Mouse (Mus musculus): Measurements from ENCODE around the gene Lat2.

Gene Lat2

DNA sequence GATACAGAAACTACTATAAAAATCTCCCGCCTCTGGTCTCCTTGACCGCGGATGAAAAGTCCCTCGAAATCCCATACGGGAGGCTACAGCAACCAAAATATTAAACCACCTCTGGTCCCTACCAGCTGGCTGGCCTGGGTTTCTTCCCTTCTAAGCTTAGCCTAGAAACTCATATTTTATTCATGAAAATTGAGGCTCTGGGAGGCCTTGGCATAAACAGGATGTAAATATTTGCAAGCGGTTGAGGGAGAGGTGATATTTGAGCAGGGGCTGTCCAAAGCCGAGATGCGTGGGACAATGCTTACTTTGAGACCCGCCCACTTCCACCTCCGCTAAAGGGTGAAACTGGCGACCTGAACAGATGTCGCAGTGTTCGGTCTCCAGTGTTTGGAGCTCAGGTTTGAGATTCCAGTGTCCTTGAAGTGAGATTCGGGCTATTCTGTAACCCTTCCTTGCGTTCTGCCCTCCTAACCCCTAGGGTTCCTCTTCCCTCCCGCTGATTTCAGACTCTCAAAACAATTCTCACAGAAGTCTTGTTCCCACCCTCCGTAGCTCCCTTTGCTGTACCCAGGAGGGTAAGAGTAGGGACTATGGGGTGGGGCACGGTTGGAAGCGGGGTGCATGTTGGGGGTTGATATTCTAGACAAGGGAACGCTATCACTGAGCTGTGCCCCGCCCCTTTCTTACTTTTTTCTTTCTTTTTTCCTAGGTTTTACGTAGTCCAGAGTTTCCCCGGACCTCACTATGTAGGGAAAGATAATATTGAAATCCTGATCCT is 42.9 kb downstream of the Lat2 start:
- no peak for DNase-seq (ENCODE audit: low spot score)

DNA sequence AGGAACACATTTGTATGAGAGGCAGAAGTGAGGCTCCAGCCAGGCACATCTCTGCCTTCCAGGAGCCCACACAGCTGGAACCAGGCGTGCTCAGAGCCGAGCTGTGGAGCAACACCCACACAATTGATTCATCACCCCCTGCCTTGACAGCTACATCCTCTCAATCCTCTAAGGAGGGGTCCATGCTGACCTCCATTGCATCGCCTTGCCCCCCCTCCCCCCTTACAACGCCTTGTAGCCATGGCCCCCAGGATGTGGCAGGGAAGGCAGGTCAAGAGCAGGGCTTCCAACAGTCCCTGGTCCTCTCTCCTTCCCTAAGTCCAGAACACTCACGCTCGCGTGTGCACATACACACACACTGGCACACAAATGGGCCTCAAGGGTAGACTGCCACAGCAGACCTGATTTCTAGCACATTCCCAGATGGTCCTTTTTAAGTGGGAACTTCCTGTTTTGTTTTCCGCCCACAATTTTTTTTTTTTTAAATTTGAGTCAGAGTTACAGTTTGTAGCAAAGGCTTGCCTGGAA is 45.8 kb downstream of the Lat2 start:
- no peak for DNase-seq (ENCODE audit: low spot score)

DNA sequence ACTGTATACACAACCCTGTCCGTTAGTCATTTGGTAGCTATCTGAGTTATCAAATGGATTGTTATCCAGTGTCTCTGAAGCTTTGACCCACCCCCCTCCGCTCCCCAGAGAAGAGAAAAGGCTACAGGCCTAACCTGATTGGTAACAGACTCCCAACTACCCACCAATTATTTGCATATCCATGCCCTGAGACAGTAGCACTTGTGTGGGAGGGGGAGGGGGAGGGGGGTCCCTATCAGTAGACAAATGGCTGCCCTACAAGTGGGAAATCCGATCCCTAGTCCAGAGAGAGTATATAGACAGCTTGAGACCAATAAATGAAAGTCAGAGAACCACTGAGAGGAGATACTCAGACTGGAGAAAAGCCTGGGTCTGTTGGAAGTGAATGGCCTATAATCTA is 46.8 kb downstream of the Lat2 start:
- no peak for DNase-seq (ENCODE audit: low spot score)

GRCm38 (mm10) chr5:134567445-134567844 is 47.4 kb downstream of the Lat2 start:
- no peak for DNase-seq (ENCODE audit: low spot score)

DNA sequence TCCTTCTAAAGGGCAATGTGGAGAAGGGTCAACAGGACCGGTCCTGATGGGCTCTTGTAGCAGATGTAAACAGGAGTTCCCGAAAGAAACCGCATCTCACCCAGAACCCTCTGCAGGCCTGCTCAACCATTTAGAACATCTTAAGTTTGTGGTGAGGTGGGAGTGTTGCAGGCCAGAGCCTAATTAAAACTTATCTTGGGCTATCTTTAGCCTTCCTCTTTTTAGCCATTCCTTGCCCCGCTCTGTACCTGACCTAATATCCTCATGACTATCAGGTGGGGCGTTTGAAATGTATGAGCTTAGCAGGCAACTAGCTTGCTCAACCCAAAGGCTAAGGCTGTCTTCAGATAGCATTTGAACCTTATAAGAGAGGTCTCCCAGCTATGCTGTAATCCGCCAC is 49.1 kb downstream of the Lat2 start:
- no peak for DNase-seq (ENCODE audit: low spot score)

DNA sequence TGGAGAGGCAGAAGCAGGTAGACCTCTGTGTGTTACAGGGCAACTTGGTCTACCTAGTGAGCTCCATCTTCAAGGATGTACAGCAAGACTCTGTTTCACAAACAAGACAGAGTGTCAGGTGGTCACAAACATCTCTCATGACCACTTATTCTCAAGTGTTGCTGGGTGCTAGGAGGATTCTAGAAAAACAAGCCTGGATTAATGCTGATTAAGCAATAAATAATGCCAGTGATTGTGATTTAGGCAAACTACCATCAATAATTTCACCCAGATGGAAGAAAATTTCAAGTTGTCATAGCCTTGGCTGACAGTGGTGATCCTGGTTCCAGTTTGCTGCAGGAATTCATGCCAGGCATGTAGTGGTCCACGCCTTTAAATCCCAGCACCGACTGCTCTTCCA is 50.6 kb downstream of the Lat2 start:
- DNase-seq (ENCODE audit: low spot score), result no peak

DNA sequence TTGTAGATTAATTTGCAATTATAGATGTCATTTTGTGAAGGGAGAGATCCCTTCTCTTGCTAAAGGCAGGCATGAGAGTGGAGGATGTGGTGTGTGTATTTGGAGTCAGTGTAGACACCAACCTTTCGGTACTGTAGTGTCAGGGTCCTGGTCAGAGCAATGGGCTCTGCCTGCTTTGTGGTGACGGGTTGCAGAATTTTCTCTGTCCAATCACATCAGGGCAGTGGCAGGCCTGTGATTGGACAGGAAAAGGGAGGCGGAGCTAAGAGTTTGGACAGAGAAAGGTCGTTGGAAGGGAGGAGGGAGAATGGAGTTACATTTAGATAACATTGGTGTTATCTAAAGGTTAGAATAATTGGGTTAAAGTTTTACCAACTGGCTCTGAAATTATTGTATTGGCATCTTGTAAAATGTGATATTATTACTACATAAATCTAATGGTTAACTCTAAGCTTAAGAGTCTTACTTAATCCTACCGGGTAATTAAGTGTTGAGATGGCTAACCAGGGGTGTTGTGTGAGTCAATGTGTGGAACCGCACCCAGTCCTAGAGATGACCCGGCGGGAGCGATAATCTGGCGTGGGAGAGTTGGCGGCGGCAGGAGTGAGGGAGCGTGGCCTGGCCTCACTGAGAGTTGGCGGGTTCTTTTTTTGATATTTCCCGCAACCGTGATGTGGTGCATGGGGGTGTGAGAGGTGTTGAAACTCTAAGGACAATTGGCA is 54.2 kb downstream of the Lat2 start:
- no peak for DNase-seq (ENCODE audit: low spot score)

GRCm38 (mm10) chr5:134560071-134560449 is 54.8 kb downstream of the Lat2 start, which contains the start of gene Syna:
Syna (minus strand) TSS chr5:134560171.
- DNase-seq (ENCODE audit: low spot score), result no peak

- no peak for DNase-seq (ENCODE audit: low spot score)
These were observed 59.2 kb downstream of the Lat2 start for GRCm38 (mm10) chr5:134555463-134556164.

- no peak for DNase-seq (ENCODE audit: low spot score)
These were observed 60.8 kb downstream of the Lat2 start for GRCm38 (mm10) chr5:134553951-134554546.

- DNase-seq (ENCODE audit: low spot score), result peak; percentile 94
These were observed 62.5 kb downstream of the Lat2 start, which contains the start of gene Clip2 for GRCm38 (mm10) chr5:134552110-134552972. Clip2 (minus strand) TSS chr5:134552434.

- no peak for DNase-seq (ENCODE audit: low spot score)
These were observed 63.4 kb downstream of the Lat2 start for GRCm38 (mm10) chr5:134551233-134552109.

DNA sequence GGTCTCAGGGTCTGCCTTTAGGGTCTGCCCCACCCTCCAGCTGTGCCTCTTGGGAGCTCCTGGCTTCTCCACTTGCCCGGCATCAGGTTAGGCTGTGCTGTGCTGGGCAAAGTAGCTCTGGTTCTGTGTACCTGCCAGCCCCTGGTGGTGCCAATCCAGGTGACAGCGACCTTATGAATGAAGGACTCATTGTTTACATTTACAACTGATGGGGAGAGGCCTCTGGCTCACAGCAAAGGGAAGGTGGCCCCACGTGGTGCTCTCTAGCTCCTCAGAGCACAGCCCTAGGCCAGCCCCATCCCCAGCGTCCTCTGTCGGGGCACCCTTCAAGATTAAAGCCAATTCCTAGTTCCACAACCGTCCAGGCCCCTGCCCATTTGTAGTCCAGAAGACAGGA is 64.0 kb downstream of the Lat2 start:
- DNase-seq (ENCODE audit: low spot score), result no peak
